Mouse (Mus musculus) 3134 (cell line): ENCODE measurements around the gene Macrod1.
A peak's percentile ranks its signal among the peaks of the same experiment; 100 is the strongest.

Source experiments
- DNase-seq: peaks from one replicate; pipeline ENCODE4 v3.0.0-alpha.2; 2011; ENCODE audit warnings: low spot score; ENCODE audit not compliant: insufficient read length; ENCODE audit errors: extremely low read depth

The Macrod1 gene

GRCm38 (mm10) chr19:7165509-7166199 is 109.0 kb downstream of the Macrod1 start:
- no peak for DNase-seq

GRCm38 (mm10) chr19:7166200-7166711 is 109.6 kb downstream of the Macrod1 start:
- DNase-seq = no peak

GRCm38 (mm10) chr19:7166767-7167166 is 110.2 kb downstream of the Macrod1 start:
- DNase-seq = no peak

GRCm38 (mm10) chr19:7168423-7168822 is 111.8 kb downstream of the Macrod1 start:
- DNase-seq = no peak

- no peak for DNase-seq
Observed at GRCm38 (mm10) chr19:7170916-7171315, 114.3 kb downstream of the Macrod1 start.

DNA sequence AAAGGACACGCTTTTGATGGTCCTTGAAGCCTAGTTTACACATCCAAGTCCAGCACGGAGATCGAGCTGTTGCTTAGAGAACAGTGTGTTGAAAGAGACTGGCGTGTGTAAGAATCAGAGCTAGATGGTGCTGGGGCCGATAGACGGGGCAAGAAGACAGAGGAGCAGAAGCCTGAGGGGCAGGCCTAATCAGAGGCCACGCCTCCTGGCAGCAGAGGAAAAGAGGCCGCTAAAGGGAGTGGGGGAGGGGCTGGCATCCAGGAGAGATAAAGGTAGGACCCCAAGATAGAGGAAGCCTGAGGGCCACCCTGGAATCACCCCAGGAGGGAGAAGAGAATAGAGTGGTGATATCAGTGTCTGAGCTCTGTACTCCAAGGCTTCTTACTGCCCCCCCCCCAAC is 114.8 kb downstream of the Macrod1 start:
- DNase-seq = no peak

- DNase-seq = no peak
Observed at GRCm38 (mm10) chr19:7172051-7172866, 115.6 kb downstream of the Macrod1 start.

GRCm38 (mm10) chr19:7176041-7176696 is 119.6 kb downstream of the Macrod1 start:
- no peak for DNase-seq

- no peak for DNase-seq
Observed at GRCm38 (mm10) chr19:7177804-7178511, 121.3 kb downstream of the Macrod1 start.

GRCm38 (mm10) chr19:7178841-7179452 is 122.3 kb downstream of the Macrod1 start:
- DNase-seq = peak; percentile 41

DNA sequence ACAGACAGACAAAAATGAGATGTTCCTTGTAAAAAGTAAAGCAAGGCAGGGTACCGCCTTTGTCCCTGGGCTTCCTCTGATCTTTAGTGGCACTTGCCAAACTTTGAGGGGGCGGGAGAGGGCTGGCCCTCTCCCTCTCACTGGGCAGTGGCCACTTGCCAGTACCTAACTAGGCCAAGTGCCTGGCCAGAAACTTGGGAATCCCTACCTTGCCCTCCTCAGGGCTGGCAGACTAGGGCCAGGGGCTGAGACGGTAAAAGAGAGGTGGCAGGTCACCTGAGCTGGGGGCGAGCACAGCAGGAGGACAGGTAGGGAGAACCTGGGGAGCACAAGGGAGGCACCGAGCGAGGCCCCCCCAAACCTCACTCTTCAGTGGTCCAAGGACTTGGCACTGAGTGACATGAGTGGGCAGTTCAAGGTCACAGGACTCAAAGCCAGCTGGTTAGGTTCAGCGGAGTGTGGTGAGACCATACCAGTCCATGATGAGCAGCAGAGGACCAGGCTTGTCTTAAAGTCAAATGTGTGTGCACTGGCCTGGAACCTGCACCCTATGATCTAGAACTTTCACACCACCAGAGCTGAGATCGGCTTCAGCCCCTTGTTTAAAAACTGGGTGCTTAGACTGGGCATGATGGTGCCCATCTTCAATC is 124.3 kb downstream of the Macrod1 start:
- DNase-seq = no peak

GRCm38 (mm10) chr19:7181496-7181895 is 124.9 kb downstream of the Macrod1 start:
- no peak for DNase-seq

DNA sequence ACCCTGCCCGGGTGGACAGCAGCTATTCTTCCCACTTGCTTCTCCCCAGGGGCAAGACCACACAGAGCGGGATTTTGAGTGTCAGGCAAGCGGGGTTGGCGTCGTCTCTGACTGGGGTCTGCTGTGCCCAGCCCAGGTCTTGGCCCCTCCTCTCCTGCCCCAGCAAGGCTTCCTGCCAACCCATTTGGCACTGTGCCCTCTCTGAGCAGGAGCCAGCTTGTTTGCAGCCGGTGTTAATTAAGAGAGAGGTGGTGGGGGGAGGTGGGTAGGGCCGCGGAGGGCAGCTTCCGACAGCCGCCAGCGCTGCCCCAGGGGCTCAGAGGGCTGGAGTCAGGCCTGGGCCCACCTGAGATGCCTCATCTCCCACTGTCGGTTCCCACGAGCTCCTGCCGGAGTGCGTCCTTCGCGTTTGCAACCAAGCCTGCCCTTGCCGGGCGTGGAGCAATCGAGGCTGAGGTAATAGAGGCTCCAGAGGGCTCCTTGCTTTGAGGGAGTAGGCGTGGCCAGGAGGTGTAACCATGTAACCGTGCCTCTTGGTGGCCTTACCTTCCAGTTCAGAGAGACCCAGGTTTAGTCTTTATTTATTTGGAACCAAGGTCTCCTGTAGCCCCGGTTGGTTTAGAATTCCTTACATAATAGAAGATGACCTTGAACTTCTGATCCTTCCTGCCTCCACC is 125.8 kb downstream of the Macrod1 start:
- DNase-seq = no peak

DNA sequence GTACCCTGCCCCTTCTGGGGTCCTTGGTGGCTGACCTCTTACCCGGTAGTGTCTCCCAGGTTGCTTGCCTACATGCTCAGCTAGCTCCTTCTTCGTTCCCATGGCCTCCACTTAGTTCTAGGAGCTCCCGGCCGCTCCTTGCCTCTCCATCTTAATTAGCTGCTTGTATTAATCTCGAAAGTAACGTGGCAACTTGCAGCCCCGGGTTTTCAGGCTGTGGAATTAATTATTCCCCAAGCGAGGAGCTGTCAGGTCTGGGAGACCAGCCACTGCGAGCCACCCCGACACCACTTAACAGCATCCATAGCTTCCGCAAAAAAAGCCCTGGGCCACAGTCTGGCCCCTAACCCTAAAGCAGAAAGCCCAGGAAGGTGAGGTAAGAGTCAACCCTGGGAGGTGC is 126.8 kb downstream of the Macrod1 start:
- no peak for DNase-seq

- DNase-seq = no peak
Observed at GRCm38 (mm10) chr19:7185059-7185458, 128.4 kb downstream of the Macrod1 start.

- no peak for DNase-seq
Observed at GRCm38 (mm10) chr19:7185715-7186291, 129.2 kb downstream of the Macrod1 start.

DNA sequence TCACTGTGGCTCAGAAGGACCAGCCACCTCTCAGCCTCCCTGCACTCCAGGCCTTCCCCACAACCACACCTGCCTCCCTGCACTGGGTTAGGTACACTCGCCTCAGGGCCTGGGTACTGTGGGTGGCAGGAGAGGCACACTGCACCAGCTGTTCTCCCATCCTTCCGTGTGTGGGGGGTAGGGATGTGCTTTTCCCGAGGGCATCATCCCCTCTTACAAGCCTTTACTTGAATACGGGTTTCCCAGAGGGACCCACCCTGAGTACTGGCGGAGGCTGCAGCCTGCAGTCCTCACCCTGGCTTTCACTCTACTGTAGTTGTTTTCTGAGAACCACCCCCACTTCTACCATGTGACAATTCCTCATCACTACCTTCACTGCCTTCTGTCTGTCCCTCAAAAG is 130.5 kb downstream of the Macrod1 start:
- DNase-seq = no peak

DNA sequence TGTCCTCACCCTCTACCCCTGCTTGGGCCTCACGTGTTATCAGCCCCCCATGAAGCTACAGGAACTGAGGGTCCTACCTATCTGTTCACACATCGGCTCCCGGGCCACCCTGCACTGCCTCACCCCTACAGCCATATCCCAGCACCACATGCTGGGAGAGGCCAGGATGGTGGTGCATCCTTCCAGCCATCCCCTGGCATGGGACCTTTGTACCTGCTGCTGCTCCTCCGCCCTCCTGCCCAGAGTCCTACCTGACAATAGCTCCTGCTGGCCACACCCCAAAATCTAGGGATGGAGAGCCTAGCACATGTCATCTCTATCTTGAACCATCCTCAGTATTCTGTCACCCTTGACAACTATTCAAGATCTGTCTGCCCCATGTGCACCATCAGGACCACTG is 132.4 kb downstream of the Macrod1 start:
- DNase-seq = no peak

DNA sequence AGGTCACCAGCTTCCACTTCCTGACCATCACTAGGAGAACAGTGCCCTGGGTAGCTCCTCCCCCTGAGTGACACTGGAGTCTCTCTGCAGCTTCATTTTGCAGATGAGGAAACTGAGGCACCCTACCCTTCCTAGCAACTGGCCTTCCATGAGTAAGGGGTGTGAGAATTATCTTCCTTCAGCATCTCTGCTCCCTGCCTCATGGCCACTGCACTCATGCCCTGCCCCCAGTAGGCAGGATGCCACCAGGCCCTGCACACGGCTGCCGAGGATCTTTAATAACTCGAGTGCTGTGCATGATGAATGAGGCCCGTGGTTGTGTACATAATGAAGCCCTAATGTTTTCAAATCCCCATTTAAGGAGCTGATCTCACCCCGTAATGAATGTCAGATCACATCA is 134.4 kb downstream of the Macrod1 start:
- DNase-seq = no peak
